Mouse (Mus musculus): ENCODE results near the gene Ifi35. TPM values are rescaled to one million over a fixed set of nuclear protein-coding genes. Genes with fewer than 3 reads are reported as not detected.

Ifi35 gene
- total and polyA plus RNA-seq, 2 experiments from 2014 or later = 23.9 to 26.3 TPM

DNA sequence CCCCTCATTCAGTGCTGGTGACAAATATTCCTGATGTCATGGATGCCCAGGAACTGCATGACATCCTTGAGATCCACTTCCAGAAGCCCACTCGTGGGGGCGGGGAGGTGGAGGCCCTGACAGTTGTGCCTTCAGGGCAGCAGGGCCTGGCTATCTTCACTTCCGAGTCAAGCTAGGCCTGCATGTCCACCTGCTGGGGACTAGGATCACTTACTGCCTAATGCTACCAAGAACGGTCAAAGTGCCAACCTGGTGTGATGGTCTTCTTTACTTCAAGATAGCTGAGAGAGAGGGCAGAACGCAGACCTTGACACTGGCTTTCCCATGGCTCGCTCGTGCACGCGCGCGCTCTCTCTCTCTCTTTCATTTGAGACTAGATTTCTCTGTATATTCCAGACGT, 10.0 kb downstream of the Ifi35 start:
- DNase-seq (ENCODE audit: low spot score) (no peak), ATAC-seq (ENCODE audit: insufficient read depth, low read depth) (no peak)
- Histone ChIP-seq H3K27me3 (ENCODE audit: control insufficient read depth, insufficient read depth, low read length) (no peaks in the 10 kb centered on the region), H3K4me2 (ENCODE audit: low read depth, low read length) (no peak overlapping the region), H3K4me3 (ENCODE audit: low read depth, low read length) (no peak overlapping the region), H3K27ac (ENCODE audit: low read depth) (no peak overlapping the region), H3K4me1 (ENCODE audit: control insufficient read depth, insufficient read depth) (no peaks in the 10 kb centered on the region), H3K9ac (replicated peaks; ENCODE audit: low read depth, low read length) (no peak overlapping the region), H3K36me3 (replicated peaks; ENCODE audit: control insufficient read depth, insufficient read depth, low read length) (peaks cover 64% of the 10 kb centered on the region), H3K9me3 (replicated peaks; ENCODE audit: control insufficient read depth, low read length) (no peaks in the 10 kb centered on the region)
- TF ChIP-seq EP300 (IDR thresholded peaks at IDR 0.05; ENCODE audit: low read depth) = no peak
- no peak for TF ChIP-seq CTCF (IDR thresholded peaks at IDR 0.05; ENCODE audit: low read depth)
- 85% methylated on average over 12 of the region's 12 CpGs for WGBS

DNA sequence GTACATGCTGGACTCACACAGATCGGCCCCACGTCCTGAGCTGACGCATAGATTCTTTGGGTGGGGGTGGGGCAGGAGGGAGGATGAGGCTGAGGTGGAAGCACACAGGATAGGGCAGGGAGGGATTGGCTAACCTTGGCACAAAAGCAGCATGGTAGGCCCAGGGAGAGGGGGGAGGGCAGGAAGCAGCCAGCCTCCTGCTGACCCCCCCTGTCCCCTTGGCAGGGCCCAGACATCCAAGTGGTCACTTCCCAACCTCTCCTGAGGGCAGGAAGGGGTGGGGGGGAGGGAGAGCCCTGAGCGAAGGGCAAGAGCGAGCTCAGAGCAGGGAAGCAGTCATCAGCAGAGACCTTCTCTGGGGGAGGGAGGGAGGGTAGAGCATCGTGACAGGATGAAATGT, 11.5 kb downstream of the Ifi35 start:
- Histone ChIP-seq H3K9ac (replicated peaks; ENCODE audit: low read depth, low read length) (no peak overlapping the region), H3K4me1 (ENCODE audit: control insufficient read depth, insufficient read depth) (no peaks in the 10 kb centered on the region), H3K9me3 (replicated peaks; ENCODE audit: control insufficient read depth, low read length) (no peaks in the 10 kb centered on the region), H3K36me3 (replicated peaks; ENCODE audit: control insufficient read depth, insufficient read depth, low read length) (peaks cover 64% of the 10 kb centered on the region), H3K4me2 (ENCODE audit: low read depth, low read length) (no peak overlapping the region), H3K27ac (ENCODE audit: low read depth) (no peak overlapping the region), H3K27me3 (ENCODE audit: control insufficient read depth, insufficient read depth, low read length) (no peaks in the 10 kb centered on the region), H3K4me3 (ENCODE audit: low read depth, low read length) (no peak overlapping the region)
- TF ChIP-seq EP300 (IDR thresholded peaks at IDR 0.05; ENCODE audit: low read depth) = no peak
- no peak for TF ChIP-seq CTCF (IDR thresholded peaks at IDR 0.05; ENCODE audit: low read depth)
- 36% methylated on average over 6 of the region's 6 CpGs for WGBS
- DNase-seq (ENCODE audit: low spot score) = no peak
- ATAC-seq (ENCODE audit: insufficient read depth, low read depth) = peak; percentile 21; the same call in 1 of the 2 replicates

- ATAC-seq (ENCODE audit: insufficient read depth, low read depth) (no peak), DNase-seq (ENCODE audit: low spot score) (no peak)
- no peak overlapping the region for H3K9ac ChIP-seq (replicated peaks; ENCODE audit: low read depth, low read length)
- peaks cover 64% of the 10 kb centered on the region for H3K36me3 ChIP-seq (replicated peaks; ENCODE audit: control insufficient read depth, insufficient read depth, low read length)
- no peak overlapping the region for H3K4me2 ChIP-seq (ENCODE audit: low read depth, low read length)
- no peak for TF ChIP-seq CTCF (IDR thresholded peaks at IDR 0.05; ENCODE audit: low read depth)
- TF ChIP-seq EP300 (IDR thresholded peaks at IDR 0.05; ENCODE audit: low read depth) = no peak
- 84% methylated on average over 15 of the region's 15 CpGs for WGBS
- no peaks in the 10 kb centered on the region for H3K4me1 ChIP-seq (ENCODE audit: control insufficient read depth, insufficient read depth)
- H3K9me3 ChIP-seq (replicated peaks; ENCODE audit: control insufficient read depth, low read length) = no peaks in the 10 kb centered on the region
- no peaks in the 10 kb centered on the region for H3K27me3 ChIP-seq (ENCODE audit: control insufficient read depth, insufficient read depth, low read length)
- H3K4me3 ChIP-seq (ENCODE audit: low read depth, low read length) = no peak overlapping the region
- no peak overlapping the region for H3K27ac ChIP-seq (ENCODE audit: low read depth)
Measured at GRCm38 (mm10) chr11:101460321-101460720, 12.1 kb downstream of the Ifi35 start.

GRCm38 (mm10) chr11:101462141-101462540, 13.9 kb downstream of the Ifi35 start:
- H3K9ac ChIP-seq (replicated peaks; ENCODE audit: low read depth, low read length) = no peak overlapping the region
- no peak overlapping the region for H3K4me3 ChIP-seq (ENCODE audit: low read depth, low read length)
- no peak overlapping the region for H3K27ac ChIP-seq (ENCODE audit: low read depth)
- peaks cover 56% of the 10 kb centered on the region for H3K36me3 ChIP-seq (replicated peaks; ENCODE audit: control insufficient read depth, insufficient read depth, low read length)
- H3K4me1 ChIP-seq (ENCODE audit: control insufficient read depth, insufficient read depth) = 0 out of 2 replicates have a peak, but pooled peaks cover under 1% of the 10 kb centered on the region
- no peak overlapping the region for H3K4me2 ChIP-seq (ENCODE audit: low read depth, low read length)
- TF ChIP-seq EP300 (IDR thresholded peaks at IDR 0.05; ENCODE audit: low read depth) (no peak), CTCF (IDR thresholded peaks at IDR 0.05; ENCODE audit: low read depth) (no peak)
- DNase-seq (ENCODE audit: low spot score) (no peak), ATAC-seq (ENCODE audit: insufficient read depth, low read depth) (no peak)
- WGBS = 85% methylated on average over 14 of the region's 14 CpGs
- no peaks in the 10 kb centered on the region for H3K9me3 ChIP-seq (replicated peaks; ENCODE audit: control insufficient read depth, low read length)
- no peaks in the 10 kb centered on the region for H3K27me3 ChIP-seq (ENCODE audit: control insufficient read depth, insufficient read depth, low read length)

GRCm38 (mm10) chr11:101462583-101463440, 14.6 kb downstream of the Ifi35 start:
- DNase-seq (ENCODE audit: low spot score) = no peak
- H3K27ac ChIP-seq (ENCODE audit: low read depth) = no peak overlapping the region
- TF ChIP-seq EP300 (IDR thresholded peaks at IDR 0.05; ENCODE audit: low read depth) (no peak), CTCF (IDR thresholded peaks at IDR 0.05; ENCODE audit: low read depth) (no peak)
- 51% methylated on average over 13 of the region's 13 CpGs for WGBS
- H3K4me2 ChIP-seq (ENCODE audit: low read depth, low read length) = no peak overlapping the region
- no peaks in the 10 kb centered on the region for H3K9me3 ChIP-seq (replicated peaks; ENCODE audit: control insufficient read depth, low read length)
- H3K27me3 ChIP-seq (ENCODE audit: control insufficient read depth, insufficient read depth, low read length) = no peaks in the 10 kb centered on the region
- peaks cover 50% of the 10 kb centered on the region for H3K36me3 ChIP-seq (replicated peaks; ENCODE audit: control insufficient read depth, insufficient read depth, low read length)
- ATAC-seq (ENCODE audit: insufficient read depth, low read depth) = no peak
- no peak overlapping the region for H3K9ac ChIP-seq (replicated peaks; ENCODE audit: low read depth, low read length)
- H3K4me1 ChIP-seq (ENCODE audit: control insufficient read depth, insufficient read depth) = 0 out of 2 replicates have a peak, but pooled peaks cover 3% of the 10 kb centered on the region
- H3K4me3 ChIP-seq (ENCODE audit: low read depth, low read length) = no peak overlapping the region
